Mouse (Mus musculus) bone marrow macrophage, adult 2 months (primary cell): ENCODE measurements at regions not wholly inside any gene's neighbourhood (a gene's known extent, or its start where the extent isn't known, plus 50 kb on each side); places are given as distances from the start of the nearest gene placed in this dataset.

ENCODE experiments used
- H3K27ac ChIP-seq: 2 replicates; pipeline ENCODE4 v1.5.1; 2012; ENCODE audit warnings: low read depth, low read length; ENCODE audit not compliant: insufficient read depth
- H3K4me1 ChIP-seq: 2 replicates; pipeline ENCODE4 v1.6.1; 2012; ENCODE audit warnings: low read length; ENCODE audit not compliant: control insufficient read depth, insufficient read depth
- H3K4me3 ChIP-seq: 2 replicates; pipeline ENCODE4 v1.5.1; 2012; ENCODE audit warnings: mild to moderate bottlenecking, low read length, moderate library complexity; ENCODE audit not compliant: insufficient read depth
- CTCF ChIP-seq: IDR thresholded peaks from 2 replicates; pipeline ENCODE4 v1.5.1; 2012; ENCODE audit warnings: low read depth, mild to moderate bottlenecking, low read length, moderate library complexity
- POLR2A ChIP-seq: IDR thresholded peaks from 2 replicates; pipeline ENCODE4 v1.6.1; 2012; ENCODE audit warnings: mild to moderate bottlenecking, low read depth, low read length, borderline replicate concordance

DNA sequence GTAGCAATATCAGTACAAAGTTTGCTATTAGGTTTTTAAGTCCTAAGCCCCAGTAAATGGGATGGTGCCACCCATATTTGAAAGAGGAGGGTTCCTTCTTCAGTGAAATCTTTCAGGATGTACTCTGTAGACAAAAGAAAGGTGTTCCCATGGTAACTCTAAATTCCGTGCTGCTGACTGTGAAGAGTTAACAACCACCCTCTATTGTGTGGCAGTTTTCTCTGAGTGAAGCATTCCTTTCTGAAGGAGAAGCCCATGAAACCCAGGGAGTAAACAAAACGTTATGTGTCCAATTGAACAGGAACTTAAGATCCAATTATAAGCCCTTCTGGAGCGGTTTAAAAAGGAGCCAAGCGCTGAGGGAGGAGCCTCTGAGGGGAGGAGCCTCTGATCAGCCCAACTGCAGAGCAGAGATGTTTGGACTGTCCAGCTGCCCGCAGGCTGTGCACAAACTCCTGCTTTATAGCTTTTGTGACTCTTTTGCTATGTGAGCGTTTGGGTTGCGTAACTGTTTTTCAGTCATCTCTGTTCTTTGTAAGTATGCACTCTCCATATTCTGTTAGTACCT is 446.1 kb downstream of the 1190002N15Rik start:
- Histone ChIP-seq H3K4me1 (no peaks in the 10 kb centered on the region), H3K27ac (no peak overlapping the region), H3K4me3 (no peak overlapping the region)
- TF ChIP-seq CTCF (no peak), POLR2A (no peak)

DNA sequence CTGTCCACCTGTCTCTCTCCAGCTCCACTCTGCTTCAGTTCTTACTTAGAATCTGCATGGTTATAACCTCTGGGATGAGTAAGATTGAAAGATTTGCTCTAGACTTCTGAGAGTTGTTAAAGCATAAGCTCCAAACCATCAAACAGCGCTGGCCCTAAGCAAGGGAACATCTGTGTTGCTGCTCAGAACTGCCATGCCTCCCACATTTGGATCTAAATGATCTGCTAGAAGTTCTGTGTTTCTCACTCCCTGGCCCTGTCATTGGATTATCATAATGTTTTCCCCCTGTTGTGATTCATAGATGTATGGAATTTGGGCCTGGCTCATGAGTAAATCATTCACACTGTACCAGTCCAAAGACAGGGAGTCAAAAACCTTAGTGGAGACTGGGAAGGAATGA is 448.1 kb downstream of the 1190002N15Rik start:
- Histone ChIP-seq H3K27ac (no peak overlapping the region), H3K4me3 (no peak overlapping the region), H3K4me1 (no peaks in the 10 kb centered on the region)
- no peak for TF ChIP-seq CTCF
- no peak for TF ChIP-seq POLR2A

DNA sequence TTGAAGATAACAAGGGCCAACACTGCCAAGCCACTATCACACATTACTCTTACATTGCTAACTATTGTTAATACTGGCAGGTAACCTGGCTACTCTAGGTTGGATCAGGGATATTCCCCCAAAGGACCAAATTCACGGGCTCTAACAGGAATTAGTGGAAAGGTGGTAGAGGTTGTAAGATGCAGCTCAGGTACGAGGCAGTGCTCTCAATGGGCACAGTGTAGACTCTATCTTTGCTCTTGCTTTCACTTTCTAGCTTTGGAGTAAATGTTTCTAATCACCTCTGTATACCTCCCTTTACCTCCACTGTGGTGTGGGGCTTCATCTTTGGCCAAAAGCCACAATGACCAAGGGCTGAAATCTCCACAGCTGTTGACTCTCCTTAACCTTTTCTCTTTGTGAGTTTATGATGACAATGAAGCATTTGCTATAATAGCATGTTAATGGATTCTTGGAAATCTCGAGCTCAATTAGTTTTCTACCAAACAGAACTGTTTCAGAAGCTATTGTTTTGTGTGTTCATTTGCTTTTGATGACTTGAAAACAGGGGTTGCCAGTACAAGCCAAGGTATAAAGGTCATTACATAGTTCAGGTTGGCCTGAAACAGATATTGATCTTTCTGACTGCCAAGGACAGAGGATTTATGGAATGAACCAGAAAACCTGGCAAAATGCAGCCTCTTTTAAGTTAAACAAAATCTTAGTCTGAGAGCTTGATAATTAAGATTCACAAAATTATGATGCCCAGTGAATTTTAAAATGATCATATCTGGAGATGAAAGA is 454.1 kb downstream of the 1190002N15Rik start:
- Histone ChIP-seq H3K4me3 (no peak overlapping the region), H3K27ac (no peak overlapping the region), H3K4me1 (no peaks in the 10 kb centered on the region)
- TF ChIP-seq CTCF (no peak), POLR2A (no peak)

GRCm38 (mm10) chr9:94074904-94075303 is 463.0 kb downstream of the 1190002N15Rik start:
- Histone ChIP-seq H3K4me3 (no peak overlapping the region), H3K4me1 (no peaks in the 10 kb centered on the region), H3K27ac (no peak overlapping the region)
- TF ChIP-seq POLR2A, result no peak
- TF ChIP-seq CTCF, result no peak

GRCm38 (mm10) chr9:94067121-94067520 is 470.8 kb downstream of the 1190002N15Rik start:
- Histone ChIP-seq H3K4me3 (no peak overlapping the region), H3K27ac (no peak overlapping the region), H3K4me1 (no peaks in the 10 kb centered on the region)
- TF ChIP-seq CTCF (no peak), POLR2A (no peak)

GRCm38 (mm10) chr9:94053229-94053628 is 484.7 kb downstream of the 1190002N15Rik start:
- Histone ChIP-seq H3K4me3 (no peak overlapping the region), H3K4me1 (no peaks in the 10 kb centered on the region), H3K27ac (no peak overlapping the region)
- TF ChIP-seq POLR2A (no peak), CTCF (no peak)

GRCm38 (mm10) chr9:94047845-94048244 is 490.0 kb downstream of the 1190002N15Rik start:
- H3K4me1 ChIP-seq, result no peaks in the 10 kb centered on the region
- no peak for TF ChIP-seq POLR2A
- no peak for TF ChIP-seq CTCF
- H3K27ac ChIP-seq, result no peak overlapping the region
- no peak overlapping the region for H3K4me3 ChIP-seq

DNA sequence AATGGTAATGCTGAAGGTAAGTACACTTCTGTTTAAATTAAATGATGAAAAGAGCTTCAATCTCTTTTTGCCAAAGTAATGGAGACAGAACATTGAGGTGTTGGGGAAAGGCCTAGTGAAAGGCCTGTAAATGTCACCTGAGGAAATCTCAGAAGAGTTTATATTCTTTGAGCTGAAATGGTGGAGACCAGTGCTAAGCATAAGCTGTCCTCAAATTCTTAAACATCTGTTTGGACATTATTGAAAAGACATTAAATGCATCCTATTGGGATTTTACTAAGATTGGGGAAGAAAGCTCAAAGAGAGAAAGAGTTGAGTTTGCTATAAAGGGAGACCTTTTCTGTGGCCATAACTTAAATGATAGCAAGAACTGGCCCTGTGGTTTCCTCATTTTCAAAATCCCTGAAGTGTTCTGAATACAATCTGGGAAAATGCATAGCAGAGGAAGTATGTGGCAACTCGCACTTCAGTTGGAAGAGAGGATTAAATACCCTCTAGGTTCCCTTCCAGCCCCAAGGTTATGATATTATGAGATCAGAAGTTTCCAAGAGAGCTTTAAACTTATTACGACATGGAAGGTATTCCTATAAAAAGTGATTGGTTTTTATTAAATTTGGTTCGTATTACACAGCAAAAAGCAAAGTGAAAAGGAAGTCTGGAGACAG is 492.3 kb downstream of the 1190002N15Rik start:
- Histone ChIP-seq H3K4me3 (no peak overlapping the region), H3K4me1 (no peaks in the 10 kb centered on the region), H3K27ac (no peak overlapping the region)
- TF ChIP-seq CTCF (no peak), POLR2A (no peak)

GRCm38 (mm10) chr9:94023761-94024160 is 514.1 kb downstream of the 1190002N15Rik start:
- TF ChIP-seq POLR2A (no peak), CTCF (no peak)
- no peak overlapping the region for H3K27ac ChIP-seq
- no peaks in the 10 kb centered on the region for H3K4me1 ChIP-seq
- no peak overlapping the region for H3K4me3 ChIP-seq
